Mouse (Mus musculus): Measurements from ENCODE around the gene Pam. TPM values are rescaled to one million over a fixed set of nuclear protein-coding genes. Genes with fewer than 3 reads are reported as not detected.

Gene Pam
- total and polyA plus RNA-seq, 3 experiments: not detected

- no peak for TF ChIP-seq SIN3A (IDR thresholded peaks at IDR 0.05; ENCODE audit: low read length)
- no peak for TF ChIP-seq BHLHE40 (IDR thresholded peaks at IDR 0.05; ENCODE audit: borderline replicate concordance, low read depth, low read length)
- no peak for TF ChIP-seq MAZ (IDR thresholded peaks at IDR 0.05; ENCODE audit: low read depth, low read length)
- no peak for TF ChIP-seq GABPA (IDR thresholded peaks at IDR 0.05; ENCODE audit: low read depth, low read length)
Observed at GRCm38 (mm10) chr1:97921886-97922285, 173.6 kb downstream of the Pam start (continued).

- no peaks in the 10 kb centered on the region for H3K9me3 ChIP-seq (replicated peaks; ENCODE audit: insufficient read depth, low read length)
- no peak overlapping the region for H3K4me3 ChIP-seq (ENCODE audit: control insufficient read depth in 1 of 2, insufficient read depth in 1 of 2, low read depth in 2 of 2, low read length in 2 of 2)
- H3K36me3 ChIP-seq (ENCODE audit: control insufficient read depth in 1 of 2, insufficient read depth in 2 of 2, low read length in 2 of 2): no peaks in the 10 kb centered on the region
- no peak overlapping the region for H3K9ac ChIP-seq (ENCODE audit: control insufficient read depth, low read depth, low read length, poor library complexity, severe bottlenecking)
- H3K27me3 ChIP-seq (ENCODE audit: control insufficient read depth in 1 of 2, insufficient read depth in 2 of 2, low read length in 2 of 2): no peaks in the 10 kb centered on the region; a peak in 2 of 4 replicates
- no peaks in the 10 kb centered on the region for H3K79me2 ChIP-seq (ENCODE audit: control insufficient read depth, insufficient read depth, low read length, poor library complexity)
- H3K27ac ChIP-seq (ENCODE audit: control insufficient read depth, low read depth, low read length): no peak overlapping the region
- H3K4me1 ChIP-seq (ENCODE audit: control insufficient read depth in 1 of 2, insufficient read depth in 2 of 2, low read length in 2 of 2): no peaks in the 10 kb centered on the region
- no peak for DNase-seq (ENCODE audit: low read depth, low spot score)
- TF ChIP-seq CHD1 (IDR thresholded peaks at IDR 0.05; ENCODE audit: low read depth, low read length) (no peak), ZKSCAN1 (IDR thresholded peaks at IDR 0.05; ENCODE audit: low read depth, low read length) (no peak), SIN3A (IDR thresholded peaks at IDR 0.05; ENCODE audit: low read length) (no peak), EP300 (IDR thresholded peaks at IDR 0.05; ENCODE audit: low read depth in 1 of 2, low read length in 2 of 2) (no peak)
Observed at GRCm38 (mm10) chr1:97918495-97918894, 177.0 kb downstream of the Pam start.

- Histone ChIP-seq H3K4me3 (ENCODE audit: control insufficient read depth in 1 of 2, insufficient read depth in 1 of 2, low read depth in 2 of 2, low read length in 2 of 2) (no peak overlapping the region), H3K27ac (ENCODE audit: control insufficient read depth, low read depth, low read length) (no peak overlapping the region), H3K9ac (ENCODE audit: control insufficient read depth, low read depth, low read length, poor library complexity, severe bottlenecking) (no peak overlapping the region), H3K4me1 (ENCODE audit: control insufficient read depth in 1 of 2, insufficient read depth in 2 of 2, low read length in 2 of 2) (no peaks in the 10 kb centered on the region), H3K36me3 (ENCODE audit: control insufficient read depth in 1 of 2, insufficient read depth in 2 of 2, low read length in 2 of 2) (no peaks in the 10 kb centered on the region), H3K27me3 (ENCODE audit: control insufficient read depth in 1 of 2, insufficient read depth in 2 of 2, low read length in 2 of 2) (no peaks in the 10 kb centered on the region; a peak in 2 of 4 replicates), H3K79me2 (ENCODE audit: control insufficient read depth, insufficient read depth, low read length, poor library complexity) (no peaks in the 10 kb centered on the region), H3K9me3 (replicated peaks; ENCODE audit: insufficient read depth, low read length) (no peaks in the 10 kb centered on the region)
- no peak for DNase-seq (ENCODE audit: low read depth, low spot score)
- TF ChIP-seq CTCF (IDR thresholded peaks at IDR 0.05 in 2 of 3, conservative IDR thresholded peaks at IDR 0.05 in 1 of 3; ENCODE audit: control insufficient read depth in 1 of 3, insufficient read depth in 1 of 3, low read depth in 2 of 3, low read length in 3 of 3, poor library complexity in 1 of 3, severe bottlenecking in 1 of 3): no peak
- no peak for TF ChIP-seq CHD1 (IDR thresholded peaks at IDR 0.05; ENCODE audit: low read depth, low read length)
- TF ChIP-seq NELFE (IDR thresholded peaks at IDR 0.05; ENCODE audit: low read depth, low read length): no peak
- TF ChIP-seq ZC3H11A (IDR thresholded peaks at IDR 0.05; ENCODE audit: low read depth, low read length): no peak
- TF ChIP-seq UBTF (IDR thresholded peaks at IDR 0.05; ENCODE audit: borderline replicate concordance, insufficient read depth, low read depth, low read length): no peak
Observed at GRCm38 (mm10) chr1:97916971-97917234, 178.5 kb downstream of the Pam start.

- no peaks in the 10 kb centered on the region for H3K79me2 ChIP-seq (ENCODE audit: control insufficient read depth, insufficient read depth, low read length, poor library complexity)
- no peak for TF ChIP-seq KAT2A (conservative IDR thresholded peaks at IDR 0.05; ENCODE audit: low read depth, low read length)
- no peak for TF ChIP-seq RCOR1 (IDR thresholded peaks at IDR 0.05; ENCODE audit: low read depth, low read length)
- no peak for TF ChIP-seq MAZ (IDR thresholded peaks at IDR 0.05; ENCODE audit: low read depth, low read length)
- TF ChIP-seq NELFE (IDR thresholded peaks at IDR 0.05; ENCODE audit: low read depth, low read length): no peak
- no peak for DNase-seq (ENCODE audit: low read depth, low spot score)
Observed at GRCm38 (mm10) chr1:97916218-97916970, 179.1 kb downstream of the Pam start.

More at GRCm38 (mm10) chr1:97916218-97916970, 179.1 kb downstream of the Pam start:
- Histone ChIP-seq H3K36me3 (ENCODE audit: control insufficient read depth in 1 of 2, insufficient read depth in 2 of 2, low read length in 2 of 2) (no peaks in the 10 kb centered on the region), H3K4me3 (ENCODE audit: control insufficient read depth in 1 of 2, insufficient read depth in 1 of 2, low read depth in 2 of 2, low read length in 2 of 2) (no peak overlapping the region), H3K9me3 (replicated peaks; ENCODE audit: insufficient read depth, low read length) (no peaks in the 10 kb centered on the region), H3K4me1 (ENCODE audit: control insufficient read depth in 1 of 2, insufficient read depth in 2 of 2, low read length in 2 of 2) (no peaks in the 10 kb centered on the region), H3K9ac (ENCODE audit: control insufficient read depth, low read depth, low read length, poor library complexity, severe bottlenecking) (no peak overlapping the region), H3K27me3 (ENCODE audit: control insufficient read depth in 1 of 2, insufficient read depth in 2 of 2, low read length in 2 of 2) (no peaks in the 10 kb centered on the region; a peak in 2 of 4 replicates), H3K27ac (ENCODE audit: control insufficient read depth, low read depth, low read length) (no peak overlapping the region)
